Mouse (Mus musculus) ES-E14 (cell line): ENCODE measurements around the gene Ets1. TPM values are rescaled to one million over a fixed set of nuclear protein-coding genes. Genes with fewer than 3 reads are reported as not detected.

ENCODE experiments used
- DNase-seq: peaks from one replicate; pipeline ENCODE4 v3.0.0-alpha.2; 2013; ENCODE audit warnings: low read depth, low spot score
- H3K27ac ChIP-seq: 2 replicates; pipeline ENCODE4 v1.5.1; 2012; ENCODE audit warnings: low read depth, mild to moderate bottlenecking, low read length, moderate library complexity, mixed read lengths; ENCODE audit not compliant: poor library complexity, insufficient read depth, severe bottlenecking
- H3K36me3 ChIP-seq: 2 replicates; pipeline ENCODE4 v1.6.1; 2012; ENCODE audit warnings: mild to moderate bottlenecking, low read length, moderate library complexity, mixed read lengths; ENCODE audit not compliant: control insufficient read depth, poor library complexity, insufficient read depth, severe bottlenecking
- H3K4me1 ChIP-seq, 2 experiments: fragments of 150-350 bp in 1 of 2; sonication (generic) in 1 of 2; 2 replicates each; pipeline ENCODE4 v1.6.1; 2012; ENCODE audit warnings: low read length in 2 of 2, mild to moderate bottlenecking in 1 of 2, mixed read lengths in 1 of 2; ENCODE audit not compliant: control insufficient read depth in 2 of 2, insufficient read depth in 2 of 2, poor library complexity in 1 of 2
- H3K4me3 ChIP-seq, 2 experiments: fragments of 150-350 bp in 1 of 2; sonication (generic) in 1 of 2; 2 replicates each; pipeline ENCODE4 v1.5.1; 2012; ENCODE audit warnings: low read length in 2 of 2, low read depth in 1 of 2, mild to moderate bottlenecking in 1 of 2, mixed read lengths in 1 of 2; ENCODE audit not compliant: insufficient read depth in 1 of 2, poor library complexity in 1 of 2, severe bottlenecking in 1 of 2
- H3K9ac ChIP-seq: 2 replicates; pipeline ENCODE4 v1.6.1; 2012; ENCODE audit warnings: low read depth, mild to moderate bottlenecking, low read length, mixed read lengths; ENCODE audit not compliant: poor library complexity, insufficient read depth, severe bottlenecking
- H3K9me3 ChIP-seq: fragments of 150-350 bp; sonication (generic); 2 replicates; pipeline ENCODE4 v1.6.1; 2012; ENCODE audit warnings: low read depth, mild to moderate bottlenecking, low read length; ENCODE audit not compliant: control insufficient read depth, insufficient read depth
- CHD2 ChIP-seq: IDR thresholded peaks from 2 replicates; pipeline ENCODE4 v1.6.1; 2014; ENCODE audit warnings: mild to moderate bottlenecking, low read depth, low read length, inconsistent platforms
- HCFC1 ChIP-seq: IDR thresholded peaks from 2 replicates; pipeline ENCODE4 v1.6.1; 2012; ENCODE audit warnings: low read length, inconsistent platforms, borderline replicate concordance; ENCODE audit not compliant: insufficient read depth
- MAFK ChIP-seq: IDR thresholded peaks from 2 replicates; pipeline ENCODE4 v1.6.1; 2014; ENCODE audit warnings: mild to moderate bottlenecking, low read depth, low read length, inconsistent platforms; ENCODE audit not compliant: insufficient read depth
- ZC3H11A ChIP-seq: IDR thresholded peaks from 2 replicates; pipeline ENCODE4 v1.6.1; 2012; ENCODE audit warnings: low read depth, mild to moderate bottlenecking, inconsistent platforms, low read length, borderline replicate concordance
- ZNF384 ChIP-seq: IDR thresholded peaks from 2 replicates; pipeline ENCODE4 v1.6.1; 2012; ENCODE audit warnings: low read depth, low read length, inconsistent platforms
- in situ Hi-C, 2 experiments: fragments of 600-800 bp; cut with MboI; formaldehyde crosslinking; loops; one replicate each; pipeline ENCODE4 v1.15.1; 2025; ENCODE audit warnings: low sequenced_read_pairs in 2 of 2, inconsistent platforms in 1 of 2; ENCODE audit not compliant: unreplicated experiment in 2 of 2
- total RNA-seq: library from RNA; depleted of rRNA; stranded (reverse); fragments of 300-350 nt; gene quantifications from 2 replicates; pipeline ENCODE4 v1.2.3, GENCODE M21; 2012

Gene Ets1
- total RNA-seq, 1 experiment, result 20.9 TPM

GRCm38 (mm10) chr9:32741681-32742080 lies 105.7 kb downstream of the Ets1 start:
- no peak overlapping the region for H3K27ac ChIP-seq
- in situ Hi-C loops, result no loop called here
- H3K9ac ChIP-seq, result no peak overlapping the region
- no peak for DNase-seq
- H3K9me3 ChIP-seq, result no peaks in the 10 kb centered on the region
- H3K4me1 ChIP-seq, result no peaks in the 10 kb centered on the region
- no peaks in the 10 kb centered on the region for H3K36me3 ChIP-seq
- no peak for TF ChIP-seq HCFC1
- no peak for TF ChIP-seq ZC3H11A
- TF ChIP-seq ZNF384, result no peak
- no peak for TF ChIP-seq CHD2
- TF ChIP-seq MAFK, result no peak
- no peak overlapping the region for H3K4me3 ChIP-seq

GRCm38 (mm10) chr9:32743157-32743556 lies 107.1 kb downstream of the Ets1 start:
- in situ Hi-C loops, result no loop called here

GRCm38 (mm10) chr9:32743642-32744161 lies 107.7 kb downstream of the Ets1 start:
- Histone ChIP-seq H3K9me3 (no peaks in the 10 kb centered on the region), H3K4me1 (no peaks in the 10 kb centered on the region), H3K36me3 (no peaks in the 10 kb centered on the region), H3K9ac (no peak overlapping the region), H3K27ac (no peak overlapping the region), H3K4me3 (no peak overlapping the region)
- TF ChIP-seq ZC3H11A (no peak), MAFK (no peak), HCFC1 (no peak), ZNF384 (no peak), CHD2 (no peak)
- in situ Hi-C loops, result no loop called here
- DNase-seq, result no peak

More at GRCm38 (mm10) chr9:32743157-32743556, 107.1 kb downstream of the Ets1 start:
- no peaks in the 10 kb centered on the region for H3K36me3 ChIP-seq
- no peak overlapping the region for H3K9ac ChIP-seq
- H3K27ac ChIP-seq, result no peak overlapping the region
- no peaks in the 10 kb centered on the region for H3K9me3 ChIP-seq
- H3K4me1 ChIP-seq, result no peaks in the 10 kb centered on the region
- no peak for DNase-seq
- TF ChIP-seq MAFK (no peak), HCFC1 (no peak)
- no peak overlapping the region for H3K4me3 ChIP-seq

DNA sequence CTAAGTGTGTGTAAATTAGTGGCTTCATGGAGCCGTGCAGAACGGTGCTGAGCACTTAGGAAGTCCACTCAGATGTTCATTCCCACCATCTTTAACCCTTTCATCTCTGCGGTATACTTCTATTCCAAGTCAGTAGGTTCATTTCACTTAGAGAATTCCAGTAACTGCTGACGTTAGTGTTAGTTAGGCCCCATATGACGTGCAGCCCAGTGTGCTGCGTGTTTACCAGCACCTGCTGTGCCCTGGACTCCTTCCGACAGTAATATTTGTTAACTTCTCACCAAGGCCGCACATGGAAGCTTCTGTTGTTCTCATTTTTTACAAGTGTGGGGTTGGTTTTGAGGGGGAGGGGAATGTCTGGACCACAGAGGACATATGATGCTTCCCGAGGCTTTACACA lies 108.3 kb downstream of the Ets1 start:
- TF ChIP-seq ZNF384, result no peak
- no peak for TF ChIP-seq MAFK
- no peak for TF ChIP-seq ZC3H11A
- no peak for TF ChIP-seq HCFC1
- no peak for TF ChIP-seq CHD2
- no peaks in the 10 kb centered on the region for H3K36me3 ChIP-seq
- no peaks in the 10 kb centered on the region for H3K9me3 ChIP-seq
- no peak overlapping the region for H3K27ac ChIP-seq
- H3K4me1 ChIP-seq, result no peaks in the 10 kb centered on the region
- H3K4me3 ChIP-seq, result no peak overlapping the region
- in situ Hi-C loops, result no loop called here
- DNase-seq, result no peak
- no peak overlapping the region for H3K9ac ChIP-seq
